Mouse (Mus musculus) gastrocnemius, adult 2 months (tissue): ENCODE measurements around the gene Tm6sf2. TPM values are rescaled to one million over a fixed set of nuclear protein-coding genes. Genes with fewer than 3 reads are reported as not detected.
"Not testable (repeated sequence)": the region's sequence is repeated elsewhere in the genome, so short reads cannot be mapped to it uniquely, and the experiment has no call there.

Experiments used
- DNase-seq: peaks from one replicate; pipeline ENCODE4 v3.0.0; 2022
- H3K27ac ChIP-seq: fragments of 200-600 bp; 2 replicates; pipeline ENCODE4 v1.8.1; 2022; ENCODE audit warnings: mild to moderate bottlenecking
- H3K4me3 ChIP-seq: fragments of 200-600 bp; 2 replicates; pipeline ENCODE4 v1.8.1; 2022; ENCODE audit warnings: mild to moderate bottlenecking, moderate library complexity
- CTCF ChIP-seq: fragments of 200-600 bp; IDR thresholded peaks from 2 replicates; pipeline ENCODE4 v1.8.1; 2022; ENCODE audit warnings: antibody characterized with exemption, mild to moderate bottlenecking, moderate library complexity
- intact Hi-C: fragments of 180-260 bp; cut with DNase I; formaldehyde crosslinking; loops from one replicate; pipeline ENCODE4 v1.15.1; 2025
- long read RNA-seq, 2 experiments: library from polyadenylated mRNA; stranded (forward); transcript quantifications; one replicate each; pipeline ENCODE4 v2.0.0; 2021
- total RNA-seq, 2 experiments: library from RNA; stranded (reverse); gene quantifications; 2 replicates each; pipeline ENCODE4 v1.2.3; 2021

Tm6sf2 gene
- 1 to 10 TPM in 1 of 2 experiments, under 1 TPM in 1; 0.33 to 1.0 TPM for total RNA-seq
- long read RNA-seq, experiment 1: 0 reads
- long read RNA-seq, experiment 2, partial matches to known transcripts: 0 of 1 reads
- long read RNA-seq, experiment 2, other reads (novel, unspliced or antisense): 1 of 1 reads

- TF ChIP-seq CTCF: no peak
- Histone ChIP-seq H3K4me3 (peak within 1 kb of the TSS; percentile 64), H3K27ac (peak within 1 kb of the TSS; percentile 67)
- peak; percentile 58 for DNase-seq
- intact Hi-C loops: no loop called here
Measured at GRCm38 (mm10) chr8:70072441-70073069, at the start of gene Tm6sf2. TSS of gene Tm6sf2 (plus strand) at chr8:70072924.

- intact Hi-C loops: no loop called here
- no peak overlapping the region for H3K4me3 ChIP-seq
- H3K27ac ChIP-seq: no peak overlapping the region
- no peak for DNase-seq
- TF ChIP-seq CTCF: no peak
Measured at GRCm38 (mm10) chr8:70023596-70023995, 49.1 kb upstream of the Tm6sf2 start.

GRCm38 (mm10) chr8:70026151-70026550 is 46.6 kb upstream of the Tm6sf2 start:
- no peak for DNase-seq
- H3K27ac ChIP-seq: no peak overlapping the region
- intact Hi-C loops: no loop called here
- no peak for TF ChIP-seq CTCF
- no peak overlapping the region for H3K4me3 ChIP-seq

DNA sequence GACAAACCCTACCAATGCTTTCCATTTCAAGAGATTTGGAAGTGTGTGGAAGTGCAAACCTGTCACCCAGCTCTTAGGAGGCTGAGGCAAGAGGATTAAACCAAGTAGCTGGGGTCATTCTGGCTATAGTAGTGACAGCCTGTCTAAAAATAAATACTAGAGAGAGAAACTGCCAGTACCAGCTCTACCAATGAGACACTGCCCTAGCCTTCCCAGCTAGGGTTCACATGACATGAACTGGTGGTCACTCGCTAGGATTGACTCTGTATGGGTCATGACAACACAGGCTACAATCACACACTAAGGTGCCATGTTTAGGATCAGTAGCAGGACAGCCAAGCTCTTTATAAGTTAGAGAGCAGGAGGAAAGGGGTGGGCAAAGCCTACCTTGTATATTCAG is 42.5 kb upstream of the Tm6sf2 start:
- Histone ChIP-seq H3K4me3 (no peak overlapping the region), H3K27ac (peak overlapping the region; percentile 76)
- intact Hi-C loops: no loop called here
- no peak for TF ChIP-seq CTCF
- peak; percentile 33 for DNase-seq

GRCm38 (mm10) chr8:70037994-70038393 is 34.7 kb upstream of the Tm6sf2 start:
- TF ChIP-seq CTCF: no peak
- H3K4me3 ChIP-seq: no peak overlapping the region
- intact Hi-C loops: no loop called here
- H3K27ac ChIP-seq: no peak overlapping the region
- DNase-seq: no peak

GRCm38 (mm10) chr8:70041885-70042546 is 30.7 kb upstream of the Tm6sf2 start:
- no peak for DNase-seq
- peak overlapping the region; percentile 99 for H3K27ac ChIP-seq
- TF ChIP-seq CTCF: no peak
- peak overlapping the region; percentile 99 for H3K4me3 ChIP-seq
- intact Hi-C loops: no loop called here

DNA sequence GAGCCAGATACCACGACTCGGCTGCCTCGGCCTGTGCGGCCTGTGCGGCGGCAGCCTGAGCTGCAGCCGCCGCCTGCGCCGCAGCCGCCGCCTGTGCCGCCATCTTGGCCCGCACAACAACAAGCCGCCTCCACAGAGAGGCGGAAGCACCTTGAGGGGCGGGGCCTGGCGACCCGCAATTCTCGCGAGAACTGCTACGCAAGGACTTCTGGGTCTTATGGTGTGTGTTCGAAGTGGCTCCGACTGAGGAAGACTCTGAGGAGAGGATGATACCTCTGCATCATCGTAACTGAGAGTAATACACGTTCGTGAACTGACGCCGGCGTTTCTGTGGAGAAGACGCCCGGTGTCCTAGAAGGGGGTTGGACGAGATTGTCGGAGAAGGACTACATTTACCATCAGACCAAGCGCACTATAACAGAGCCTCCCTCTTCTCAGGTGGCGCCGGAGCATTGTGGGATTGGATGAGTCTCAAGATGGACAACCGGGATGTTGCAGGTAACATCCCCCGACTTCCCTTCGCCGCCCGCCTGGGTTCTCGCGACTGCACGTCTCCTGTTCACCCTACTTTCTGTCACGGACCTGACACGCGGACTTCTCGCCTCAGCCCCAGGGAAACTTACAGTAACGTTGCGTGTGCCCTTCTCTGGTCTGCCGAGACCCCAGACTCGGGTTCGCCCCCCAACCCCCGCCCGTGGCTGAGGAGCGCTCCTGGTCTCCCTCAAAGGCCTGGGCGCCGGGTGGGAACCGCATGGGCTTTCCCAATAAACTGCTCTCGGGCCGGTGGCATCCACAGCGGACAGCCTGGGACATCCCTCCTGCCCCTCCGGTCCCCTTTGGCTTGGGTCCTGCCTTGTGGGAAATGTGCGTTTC is 29.9 kb upstream of the Tm6sf2 start, which contains the start of the genes Mau2 and Sugp1:
TSS of gene Mau2 (minus strand) at position 152 of the 873 bp plus-strand sequence.
TSS of gene Sugp1 (plus strand) at position 231 of the 873 bp plus-strand sequence.
- Histone ChIP-seq H3K4me3 (peak within 1 kb of the TSS; percentile 99), H3K27ac (peak within 1 kb of the TSS; percentile 99)
- intact Hi-C loops: no loop called here
- DNase-seq: peak; percentile 98
- no peak for TF ChIP-seq CTCF

DNA sequence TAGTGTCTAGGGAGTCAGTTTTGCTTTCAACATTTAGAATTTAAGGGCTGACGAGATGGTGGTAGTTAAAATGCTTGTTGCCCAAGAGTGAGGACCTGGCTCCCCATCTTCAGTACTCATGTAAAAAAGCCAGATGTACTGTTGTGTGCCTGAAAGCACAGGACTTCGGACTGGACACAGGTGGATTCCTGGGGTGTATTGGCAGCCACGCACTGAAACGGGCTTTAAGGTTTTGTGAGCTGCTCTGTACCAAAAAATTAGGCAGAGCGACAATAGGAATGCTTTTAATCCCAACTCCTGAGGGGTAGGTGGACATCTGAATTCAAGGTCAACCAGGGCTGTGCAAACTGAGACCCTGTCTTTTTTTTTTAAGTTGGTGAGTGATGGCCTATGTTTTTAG is 28.7 kb upstream of the Tm6sf2 start:
- TF ChIP-seq CTCF: no peak
- intact Hi-C loops: no loop called here
- H3K4me3 ChIP-seq: peak overlapping the region; percentile 99
- H3K27ac ChIP-seq: no peak overlapping the region
- DNase-seq: no peak

GRCm38 (mm10) chr8:70049662-70050061 is 23.1 kb upstream of the Tm6sf2 start:
- intact Hi-C loops: no loop called here
- Histone ChIP-seq H3K27ac (no peak overlapping the region), H3K4me3 (no peak overlapping the region)
- no peak for DNase-seq
- TF ChIP-seq CTCF: no peak

DNA sequence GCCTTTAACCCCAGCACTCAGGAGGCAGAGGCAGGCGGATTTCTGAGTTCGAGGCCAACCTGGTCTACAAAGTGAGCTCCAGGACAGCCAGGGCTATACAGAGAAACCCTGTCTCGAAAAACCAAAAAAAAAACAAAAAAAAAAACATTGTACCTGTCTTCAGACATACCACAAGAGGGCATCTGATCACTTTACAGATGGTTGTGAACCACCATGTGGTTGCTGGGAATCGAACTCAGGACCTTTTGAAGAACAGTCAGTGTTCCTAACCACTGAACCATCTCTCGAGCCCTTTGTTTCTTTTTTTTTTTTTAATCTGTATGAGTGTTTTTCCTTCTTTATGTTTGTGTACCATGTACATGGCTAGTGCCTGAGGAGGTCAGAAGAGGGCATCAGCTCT is 22.3 kb upstream of the Tm6sf2 start:
- H3K27ac ChIP-seq, H3K4me3 ChIP-seq, DNase-seq, intact Hi-C loops: not testable (repeated sequence)

DNA sequence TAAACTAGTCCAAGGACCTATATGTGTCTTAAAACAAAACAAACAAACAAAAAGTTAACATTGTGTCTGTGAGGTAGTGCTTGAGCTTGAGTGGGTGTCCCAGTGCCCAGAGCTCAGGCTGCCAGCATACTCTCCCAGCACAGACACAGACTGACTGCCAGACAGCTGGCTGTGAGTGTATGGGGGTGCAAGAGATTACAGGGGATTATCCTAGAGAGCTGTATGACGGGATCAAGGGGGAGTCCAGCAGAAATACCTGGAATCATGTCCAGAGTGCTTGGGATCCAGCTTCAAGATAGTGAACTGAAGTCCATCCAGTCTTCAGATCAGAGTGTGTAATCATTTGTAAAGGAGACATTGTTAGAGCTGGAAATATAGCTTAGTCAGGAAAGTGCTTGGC is 15.0 kb upstream of the Tm6sf2 start:
- intact Hi-C loops: no loop called here
- no peak for DNase-seq
- no peak overlapping the region for H3K4me3 ChIP-seq
- no peak overlapping the region for H3K27ac ChIP-seq
- TF ChIP-seq CTCF: no peak

GRCm38 (mm10) chr8:70071836-70072440 is 786 bp upstream of the Tm6sf2 start:
- intact Hi-C loops: no loop called here
- Histone ChIP-seq H3K27ac (peak overlapping the region; percentile 48), H3K4me3 (no peak overlapping the region)
- no peak for DNase-seq
- TF ChIP-seq CTCF: no peak

GRCm38 (mm10) chr8:70073120-70073519 is 396 bp downstream of the Tm6sf2 start:
- intact Hi-C loops: no loop called here
- DNase-seq: no peak
- peak overlapping the region; percentile 67 for H3K27ac ChIP-seq
- TF ChIP-seq CTCF: no peak
- H3K4me3 ChIP-seq: peak overlapping the region; percentile 64
